Mouse (Mus musculus) adrenal gland, adult 8-10 months (tissue): ENCODE results near the gene Pidd1. TPM values are rescaled to one million over a fixed set of nuclear protein-coding genes. Genes with fewer than 3 reads are reported as not detected.

Experiments
- DNase-seq: peaks from one replicate; pipeline ENCODE4 v3.0.0; 2022
- total RNA-seq, 4 experiments: library from RNA; stranded (reverse); gene quantifications; 2 replicates each; pipeline ENCODE4 v1.2.4; 2022

The Pidd1 gene
- total RNA-seq, 4 experiments from 2014 or later, result 1.0 to 2.3 (median 1.4) TPM

GRCm38 (mm10) chr7:141435129-141435855 is 8.5 kb downstream of the Pidd1 start:
- DNase-seq, result no peak

GRCm38 (mm10) chr7:141434464-141434863 is 9.4 kb downstream of the Pidd1 start:
- DNase-seq, result no peak

- no peak for DNase-seq
Measured at GRCm38 (mm10) chr7:141433517-141434400, 10.1 kb downstream of the Pidd1 start.

- no peak for DNase-seq
Measured at GRCm38 (mm10) chr7:141432741-141433516, 10.9 kb downstream of the Pidd1 start.

GRCm38 (mm10) chr7:141432186-141432611 is 11.6 kb downstream of the Pidd1 start:
- peak; percentile 79 for DNase-seq

GRCm38 (mm10) chr7:141431434-141432185 is 12.2 kb downstream of the Pidd1 start:
- DNase-seq, result no peak

GRCm38 (mm10) chr7:141430585-141431240 is 13.1 kb downstream of the Pidd1 start:
- no peak for DNase-seq

- DNase-seq, result no peak
Measured at GRCm38 (mm10) chr7:141429840-141430584, 13.8 kb downstream of the Pidd1 start.

GRCm38 (mm10) chr7:141429310-141429709 is 14.5 kb downstream of the Pidd1 start, which contains the start of gene Cend1:
Gene Cend1 (minus strand): TSS chr7:141429491.
- DNase-seq, result no peak

- no peak for DNase-seq
Measured at GRCm38 (mm10) chr7:141428701-141429100, 15.1 kb downstream of the Pidd1 start.

- DNase-seq, result no peak
Measured at GRCm38 (mm10) chr7:141426948-141427730, 16.7 kb downstream of the Pidd1 start.

GRCm38 (mm10) chr7:141423811-141424210 is 20.0 kb downstream of the Pidd1 start:
- no peak for DNase-seq

- DNase-seq, result no peak
Measured at GRCm38 (mm10) chr7:141420030-141420702, 23.7 kb downstream of the Pidd1 start.

- DNase-seq, result no peak
Measured at GRCm38 (mm10) chr7:141418970-141419369, 24.9 kb downstream of the Pidd1 start.

- DNase-seq, result no peak
Measured at GRCm38 (mm10) chr7:141417731-141418681, 25.8 kb downstream of the Pidd1 start.

GRCm38 (mm10) chr7:141416144-141416841 is 27.5 kb downstream of the Pidd1 start:
- no peak for DNase-seq
